Mouse (Mus musculus) hindbrain, embryonic 10.5 days (tissue): ENCODE data around the gene Rere. TPM values are rescaled to one million over a fixed set of nuclear protein-coding genes. Genes with fewer than 3 reads are reported as not detected.

Source experiments
- DNase-seq: peaks from one replicate; pipeline ENCODE4 v3.0.0-alpha.2; 2017; ENCODE audit warnings: low spot score
- H3K27ac ChIP-seq: fragments of 300-500 bp; sonication (generic); 2 replicates; pipeline ENCODE4 v1.5.1; 2016; ENCODE audit warnings: mild to moderate bottlenecking, moderate library complexity
- H3K27me3 ChIP-seq: fragments of 300-500 bp; sonication (generic); 2 replicates; pipeline ENCODE4 v1.6.1; 2016; ENCODE audit warnings: mild to moderate bottlenecking; ENCODE audit not compliant: poor library complexity, insufficient read depth, severe bottlenecking
- H3K36me3 ChIP-seq: fragments of 300-500 bp; sonication (generic); 2 replicates; pipeline ENCODE4 v1.6.1; 2016; ENCODE audit warnings: mild to moderate bottlenecking, moderate library complexity
- H3K4me1 ChIP-seq: fragments of 300-500 bp; sonication (generic); replicated peaks from 2 replicates; pipeline ENCODE4 v1.6.1; 2016; ENCODE audit warnings: mild to moderate bottlenecking
- H3K4me3 ChIP-seq: fragments of 300-500 bp; sonication (generic); 2 replicates; pipeline ENCODE4 v1.5.1; 2016; ENCODE audit warnings: mild to moderate bottlenecking, moderate library complexity
- H3K9me3 ChIP-seq: fragments of 300-500 bp; sonication (generic); 2 replicates; pipeline ENCODE4 v1.6.1; 2016; ENCODE audit warnings: mild to moderate bottlenecking, moderate library complexity
- WGBS: fragments of 180-500 bp; shearing (Covaris S2); methylation state at CpG from one replicate; pipeline ENCODE4 v1.1.7; 2016; 5-methylcytosine and 5-hydroxymethylcytosine counted together
- polyA plus RNA-seq: library from polyadenylated mRNA; unstranded; fragments of >200 nt; fragmentation: Nextera tagmentation; extraction: Ambion mirVana; gene quantifications from 2 replicates; pipeline ENCODE4 v1.2.1, GENCODE M21; 2016

Gene Rere
- polyA plus RNA-seq, 1 experiment from 2014 or later: 40.4 TPM

DNA sequence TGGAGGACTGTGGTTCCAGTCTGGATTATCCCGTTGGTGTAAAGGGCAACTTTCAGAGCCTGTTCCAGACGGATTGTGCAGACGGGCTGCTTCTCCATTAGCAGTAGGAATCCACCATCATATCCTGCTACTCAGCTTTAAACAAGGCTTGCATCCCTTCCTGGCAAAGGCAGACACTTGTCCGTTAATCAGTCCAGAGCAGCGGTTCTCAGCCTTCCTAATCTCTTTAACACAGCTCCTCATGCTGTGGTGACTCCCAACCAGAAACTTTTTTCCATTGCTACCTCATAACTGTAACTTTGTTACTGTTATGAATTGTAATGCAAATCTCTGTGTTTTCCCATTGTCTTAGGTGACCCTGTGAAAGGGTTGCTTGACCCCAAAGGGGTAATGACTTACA is 367.9 kb downstream of the Rere start:
- H3K9me3 ChIP-seq: no peaks in the 10 kb centered on the region
- no peak overlapping the region for H3K27ac ChIP-seq
- 86% methylated on average over 5 of the region's 5 CpGs for WGBS
- no peak for DNase-seq
- H3K4me3 ChIP-seq: no peak overlapping the region
- peaks cover 36% of the 10 kb centered on the region for H3K27me3 ChIP-seq
- peaks cover 10% of the 10 kb centered on the region for H3K4me1 ChIP-seq
- no peaks in the 10 kb centered on the region for H3K36me3 ChIP-seq

- DNase-seq: peak; percentile 29
- H3K36me3 ChIP-seq: no peaks in the 10 kb centered on the region
- H3K27me3 ChIP-seq: peaks cover 45% of the 10 kb centered on the region
- peak within 1 kb of the TSS; percentile 65 for H3K27ac ChIP-seq
- peaks cover 13% of the 10 kb centered on the region for H3K4me1 ChIP-seq
- peak within 1 kb of the TSS; percentile 56 for H3K4me3 ChIP-seq
- peaks cover 2% of the 10 kb centered on the region; the same call in 1 of the 2 replicates for H3K9me3 ChIP-seq
- 6% methylated on average over 41 of the region's 41 CpGs for WGBS
Measured at GRCm38 (mm10) chr4:150651390-150652277, 370.2 kb downstream of the Rere start, which contains the start of gene Slc45a1. Gene Slc45a1 (minus strand): TSS chr4:150652174.

GRCm38 (mm10) chr4:150653072-150653599 is 371.7 kb downstream of the Rere start:
- no peak for DNase-seq
- Histone ChIP-seq H3K36me3 (no peaks in the 10 kb centered on the region), H3K4me3 (no peak overlapping the region), H3K4me1 (peaks cover 13% of the 10 kb centered on the region), H3K27ac (no peak overlapping the region), H3K9me3 (peaks cover 6% of the 10 kb centered on the region; the same call in 1 of the 2 replicates), H3K27me3 (peaks cover 45% of the 10 kb centered on the region)
- 43% methylated on average over 11 of the region's 11 CpGs for WGBS

GRCm38 (mm10) chr4:150655989-150656388 is 374.5 kb downstream of the Rere start:
- DNase-seq: peak; percentile 87
- no peaks in the 10 kb centered on the region for H3K36me3 ChIP-seq
- peaks cover 50% of the 10 kb centered on the region for H3K27me3 ChIP-seq
- no peak overlapping the region for H3K27ac ChIP-seq
- peaks cover 6% of the 10 kb centered on the region; the same call in 1 of the 2 replicates for H3K9me3 ChIP-seq
- peak overlapping the region; percentile 26; the same call in 1 of the 2 replicates for H3K4me3 ChIP-seq
- H3K4me1 ChIP-seq: peaks cover 22% of the 10 kb centered on the region
- 7% methylated on average over 17 of the region's 17 CpGs for WGBS

- peaks cover 6% of the 10 kb centered on the region; the same call in 1 of the 2 replicates for H3K9me3 ChIP-seq
- no peaks in the 10 kb centered on the region for H3K36me3 ChIP-seq
- H3K4me3 ChIP-seq: no peak overlapping the region
- DNase-seq: no peak
- peaks cover 50% of the 10 kb centered on the region for H3K27me3 ChIP-seq
- H3K27ac ChIP-seq: no peak overlapping the region
- WGBS: 83% methylated on average over 6 of the region's 6 CpGs
- H3K4me1 ChIP-seq: peaks cover 20% of the 10 kb centered on the region
Measured at GRCm38 (mm10) chr4:150656504-150656903, 375.1 kb downstream of the Rere start.

DNA sequence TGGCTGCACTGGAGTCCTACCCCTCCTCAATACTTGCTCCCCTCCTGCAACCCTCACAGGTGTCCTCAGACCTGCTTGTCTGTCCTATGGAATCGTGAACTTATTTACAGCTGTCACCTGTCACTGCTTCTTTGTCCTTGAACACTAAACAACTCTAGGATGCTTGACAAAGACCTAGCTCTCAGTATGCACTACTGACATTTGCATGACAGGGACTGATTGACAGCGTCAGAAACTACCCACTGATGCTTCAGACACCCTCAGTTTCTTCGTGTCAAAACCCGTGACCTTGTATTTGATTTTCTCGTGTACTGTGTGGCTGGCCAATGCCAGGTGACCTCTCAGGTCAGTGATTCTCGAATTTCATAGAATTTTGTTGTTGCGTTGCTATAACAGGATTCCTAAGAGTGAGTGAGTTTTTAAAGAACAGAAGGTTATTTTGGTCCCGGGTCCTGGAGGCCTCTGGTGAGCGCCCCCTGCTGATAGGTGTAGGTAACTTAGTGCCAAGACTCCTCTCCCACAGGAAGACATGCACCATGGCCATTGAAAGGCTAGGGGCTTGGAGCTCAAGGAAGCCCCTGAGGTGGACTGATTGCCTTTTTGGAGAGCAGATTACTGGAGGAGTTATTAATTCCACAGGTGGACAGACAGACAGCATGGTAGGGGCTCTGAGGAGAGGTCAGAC is 378.6 kb downstream of the Rere start:
- Histone ChIP-seq H3K27me3 (peaks cover 29% of the 10 kb centered on the region), H3K27ac (no peak overlapping the region), H3K4me3 (no peak overlapping the region), H3K4me1 (peaks cover 28% of the 10 kb centered on the region), H3K36me3 (no peaks in the 10 kb centered on the region), H3K9me3 (peaks cover 6% of the 10 kb centered on the region; the same call in 1 of the 2 replicates)
- DNase-seq: no peak
- WGBS: 74% methylated on average over 9 of the region's 9 CpGs

- 0 out of 2 replicates have a peak, but pooled peaks cover 1% of the 10 kb centered on the region for H3K9me3 ChIP-seq
- peaks cover 26% of the 10 kb centered on the region for H3K27me3 ChIP-seq
- no peaks in the 10 kb centered on the region for H3K36me3 ChIP-seq
- no peak for DNase-seq
- H3K4me1 ChIP-seq: peaks cover 34% of the 10 kb centered on the region
- WGBS: 8% methylated on average over 13 of the region's 13 CpGs
- peak overlapping the region; percentile 43; the same call in 1 of the 2 replicates for H3K27ac ChIP-seq
- H3K4me3 ChIP-seq: peak overlapping the region; percentile 32
Measured at GRCm38 (mm10) chr4:150661886-150662285, 380.4 kb downstream of the Rere start.

DNA sequence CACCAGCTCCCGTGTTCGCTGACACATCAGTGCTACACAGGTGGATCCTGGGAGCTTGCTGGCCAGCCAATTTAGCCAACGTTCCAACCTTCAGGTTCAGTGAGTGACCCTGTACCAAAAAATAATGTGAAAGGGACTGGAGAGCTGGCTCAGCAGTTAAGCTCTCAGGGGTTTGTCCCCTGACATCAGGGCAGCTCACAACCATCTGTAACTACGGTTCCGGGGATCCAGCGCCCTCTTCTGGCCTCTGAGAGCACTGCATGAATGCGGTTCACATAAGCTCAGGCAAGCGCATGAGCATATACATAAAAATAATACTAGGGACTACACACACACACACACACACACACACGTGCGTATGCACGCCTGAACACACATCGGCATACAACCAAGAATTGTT is 381.7 kb downstream of the Rere start:
- no peak overlapping the region for H3K27ac ChIP-seq
- no peaks in the 10 kb centered on the region for H3K36me3 ChIP-seq
- 62% methylated on average over 12 of the region's 12 CpGs for WGBS
- DNase-seq: peak; percentile 65
- H3K9me3 ChIP-seq: peaks cover 3% of the 10 kb centered on the region; the same call in 1 of the 2 replicates
- peaks cover 26% of the 10 kb centered on the region for H3K27me3 ChIP-seq
- no peak overlapping the region for H3K4me3 ChIP-seq
- peaks cover 34% of the 10 kb centered on the region for H3K4me1 ChIP-seq

- H3K9me3 ChIP-seq: peaks cover 3% of the 10 kb centered on the region; the same call in 1 of the 2 replicates
- no peak for DNase-seq
- H3K36me3 ChIP-seq: no peaks in the 10 kb centered on the region
- H3K27ac ChIP-seq: no peak overlapping the region
- H3K27me3 ChIP-seq: peaks cover 26% of the 10 kb centered on the region
- peaks cover 34% of the 10 kb centered on the region for H3K4me1 ChIP-seq
- no peak overlapping the region for H3K4me3 ChIP-seq
- WGBS: 82% methylated on average over 7 of the region's 7 CpGs
Measured at GRCm38 (mm10) chr4:150664726-150665125, 383.3 kb downstream of the Rere start.

- Histone ChIP-seq H3K4me1 (peaks cover 30% of the 10 kb centered on the region), H3K4me3 (no peak overlapping the region), H3K27ac (0 out of 2 replicates have a peak overlapping the region, but pooled peaks have one; percentile 25), H3K9me3 (peaks cover 3% of the 10 kb centered on the region; the same call in 1 of the 2 replicates), H3K36me3 (no peaks in the 10 kb centered on the region), H3K27me3 (peaks cover 21% of the 10 kb centered on the region)
- DNase-seq: no peak
- WGBS: 79% methylated on average over 10 of the region's 10 CpGs
Measured at GRCm38 (mm10) chr4:150665806-150666205, 384.4 kb downstream of the Rere start.
